Mouse (Mus musculus) cortical plate, adult 2 months (tissue): Measurements from ENCODE around the gene Msh3.
"Not testable (repeated sequence)": the region's sequence is repeated elsewhere in the genome, so short reads cannot be mapped to it uniquely, and the experiment has no call there.

Source experiments
- CTCF ChIP-seq: fragments of 200-500 bp; IDR thresholded peaks from 2 replicates; pipeline ENCODE4 v1.5.1; 2011; ENCODE audit warnings: mild to moderate bottlenecking, control low read depth, low read length; ENCODE audit not compliant: insufficient read depth; ENCODE audit errors: extremely low read depth
- POLR2A ChIP-seq: fragments of 200-500 bp; IDR thresholded peaks from 2 replicates; pipeline ENCODE4 v1.6.1; 2011; ENCODE audit warnings: mild to moderate bottlenecking, low read length, control low read depth; ENCODE audit not compliant: insufficient read depth; ENCODE audit errors: extremely low read depth

- not testable (repeated sequence) for TF ChIP-seq CTCF, POLR2A
These were observed 16.7 kb upstream of the Msh3 start for GRCm38 (mm10) chr13:92371466-92371865.
